Mouse (Mus musculus): ENCODE measurements at regions not wholly inside any gene's neighbourhood (a gene's known extent, or its start where the extent isn't known, plus 50 kb on each side); places are given as distances from the start of the nearest gene placed in this dataset.

GRCm38 (mm10) chr4:9107295-9107694 is 868.5 kb upstream of the Car8 start:
- WGBS, result 84% methylated on average over 14 of the region's 14 CpGs
- Histone ChIP-seq H3K9ac (replicated peaks) (no peak overlapping the region), H3K4me2 (no peak overlapping the region), H3K27ac (no peak overlapping the region), H3K4me3 (replicated peaks) (no peak overlapping the region), H3K36me3 (no peaks in the 10 kb centered on the region), H3K9me3 (peaks cover 7% of the 10 kb centered on the region), H3K27me3 (peaks cover 5% of the 10 kb centered on the region; the same call in 1 of the 2 replicates), H3K4me1 (replicated peaks) (no peaks in the 10 kb centered on the region)
- no peak for ATAC-seq (ENCODE audit: insufficient number of reproducible peaks, insufficient read depth, low FRiP score, low TSS enrichment, low read depth)

- Histone ChIP-seq H3K4me2 (no peak overlapping the region), H3K27ac (no peak overlapping the region), H3K36me3 (no peaks in the 10 kb centered on the region), H3K4me1 (replicated peaks) (no peaks in the 10 kb centered on the region), H3K27me3 (peaks cover 5% of the 10 kb centered on the region; the same call in 1 of the 2 replicates), H3K9me3 (peaks cover 7% of the 10 kb centered on the region), H3K4me3 (replicated peaks) (no peak overlapping the region), H3K9ac (replicated peaks) (no peak overlapping the region)
- 85% methylated on average over 9 of the region's 9 CpGs for WGBS
- ATAC-seq (ENCODE audit: insufficient number of reproducible peaks, insufficient read depth, low FRiP score, low TSS enrichment, low read depth), result no peak
Measured at GRCm38 (mm10) chr4:9106778-9107177, 867.9 kb upstream of the Car8 start.

GRCm38 (mm10) chr4:9104657-9105056 is 865.8 kb upstream of the Car8 start:
- 41% methylated on average over 6 of the region's 6 CpGs for WGBS
- Histone ChIP-seq H3K9me3 (peaks cover 7% of the 10 kb centered on the region), H3K27me3 (peaks cover 6% of the 10 kb centered on the region; the same call in 1 of the 2 replicates), H3K4me2 (no peak overlapping the region), H3K4me1 (replicated peaks) (no peaks in the 10 kb centered on the region), H3K4me3 (replicated peaks) (no peak overlapping the region), H3K9ac (replicated peaks) (no peak overlapping the region), H3K27ac (no peak overlapping the region), H3K36me3 (no peaks in the 10 kb centered on the region)
- ATAC-seq (ENCODE audit: insufficient number of reproducible peaks, insufficient read depth, low FRiP score, low TSS enrichment, low read depth), result no peak

- Histone ChIP-seq H3K9me3 (peaks cover 7% of the 10 kb centered on the region), H3K36me3 (no peaks in the 10 kb centered on the region), H3K4me2 (no peak overlapping the region), H3K27ac (no peak overlapping the region), H3K9ac (replicated peaks) (no peak overlapping the region), H3K4me1 (replicated peaks) (no peaks in the 10 kb centered on the region), H3K27me3 (peaks cover 8% of the 10 kb centered on the region; the same call in 1 of the 2 replicates), H3K4me3 (replicated peaks) (no peak overlapping the region)
- ATAC-seq (ENCODE audit: insufficient number of reproducible peaks, insufficient read depth, low FRiP score, low TSS enrichment, low read depth), result no peak
- 52% methylated on average over 8 of the region's 8 CpGs for WGBS
Measured at GRCm38 (mm10) chr4:9103958-9104357, 865.1 kb upstream of the Car8 start.

- Histone ChIP-seq H3K27me3 (peaks cover 31% of the 10 kb centered on the region), H3K9me3 (no peaks in the 10 kb centered on the region), H3K27ac (no peak overlapping the region), H3K4me2 (peak overlapping the region; percentile 32), H3K4me3 (replicated peaks) (no peak overlapping the region), H3K4me1 (replicated peaks) (peaks cover 15% of the 10 kb centered on the region), H3K9ac (replicated peaks) (no peak overlapping the region), H3K36me3 (no peaks in the 10 kb centered on the region)
- WGBS, result 28% methylated on average over 24 of the region's 24 CpGs
- ATAC-seq (ENCODE audit: insufficient number of reproducible peaks, insufficient read depth, low FRiP score, low TSS enrichment, low read depth), result no peak
Measured at GRCm38 (mm10) chr4:9096809-9097700, 858.2 kb upstream of the Car8 start.

- H3K4me2 ChIP-seq, result no peak overlapping the region
- no peak overlapping the region for H3K4me3 ChIP-seq (replicated peaks)
- H3K4me1 ChIP-seq (replicated peaks), result peaks cover 15% of the 10 kb centered on the region
- H3K27me3 ChIP-seq, result peaks cover 37% of the 10 kb centered on the region
- ATAC-seq (ENCODE audit: insufficient number of reproducible peaks, insufficient read depth, low FRiP score, low TSS enrichment, low read depth), result peak; percentile 66; the same call in 1 of the 2 replicates
- no peaks in the 10 kb centered on the region for H3K36me3 ChIP-seq
- H3K9me3 ChIP-seq, result no peaks in the 10 kb centered on the region
- WGBS, result 70% methylated on average over 2 of the region's 2 CpGs
- H3K9ac ChIP-seq (replicated peaks), result no peak overlapping the region
- no peak overlapping the region for H3K27ac ChIP-seq
Measured at GRCm38 (mm10) chr4:9096274-9096673, 857.4 kb upstream of the Car8 start.

GRCm38 (mm10) chr4:9095646-9096045 is 856.8 kb upstream of the Car8 start:
- Histone ChIP-seq H3K9ac (replicated peaks) (no peak overlapping the region), H3K27me3 (peaks cover 39% of the 10 kb centered on the region), H3K9me3 (no peaks in the 10 kb centered on the region), H3K4me2 (no peak overlapping the region), H3K4me3 (replicated peaks) (no peak overlapping the region), H3K36me3 (no peaks in the 10 kb centered on the region), H3K27ac (no peak overlapping the region), H3K4me1 (replicated peaks) (peaks cover 15% of the 10 kb centered on the region)
- WGBS, result 49% methylated on average over 7 of the region's 7 CpGs
- ATAC-seq (ENCODE audit: insufficient number of reproducible peaks, insufficient read depth, low FRiP score, low TSS enrichment, low read depth), result 0 out of 2 replicates have a peak, but pooled peaks have one; percentile 29

GRCm38 (mm10) chr4:9094522-9094921 is 855.7 kb upstream of the Car8 start:
- no peak overlapping the region for H3K4me3 ChIP-seq (replicated peaks)
- H3K27me3 ChIP-seq, result peaks cover 44% of the 10 kb centered on the region
- H3K4me1 ChIP-seq (replicated peaks), result peaks cover 15% of the 10 kb centered on the region
- H3K27ac ChIP-seq, result no peak overlapping the region
- peak overlapping the region; percentile 22 for H3K4me2 ChIP-seq
- H3K9me3 ChIP-seq, result no peaks in the 10 kb centered on the region
- WGBS, result 11% methylated on average over 10 of the region's 10 CpGs
- H3K36me3 ChIP-seq, result no peaks in the 10 kb centered on the region
- H3K9ac ChIP-seq (replicated peaks), result no peak overlapping the region
- no peak for ATAC-seq (ENCODE audit: insufficient number of reproducible peaks, insufficient read depth, low FRiP score, low TSS enrichment, low read depth)

- ATAC-seq (ENCODE audit: insufficient number of reproducible peaks, insufficient read depth, low FRiP score, low TSS enrichment, low read depth), result no peak
- Histone ChIP-seq H3K4me3 (replicated peaks) (no peak overlapping the region), H3K27ac (no peak overlapping the region), H3K36me3 (no peaks in the 10 kb centered on the region), H3K4me2 (peak overlapping the region; percentile 22; the same call in 1 of the 2 replicates), H3K9ac (replicated peaks) (no peak overlapping the region), H3K9me3 (no peaks in the 10 kb centered on the region), H3K27me3 (peaks cover 44% of the 10 kb centered on the region), H3K4me1 (replicated peaks) (peaks cover 15% of the 10 kb centered on the region)
- 66% methylated on average over 6 of the region's 6 CpGs for WGBS
Measured at GRCm38 (mm10) chr4:9094076-9094475, 855.2 kb upstream of the Car8 start.

GRCm38 (mm10) chr4:9083526-9083925 is 844.7 kb upstream of the Car8 start:
- Histone ChIP-seq H3K36me3 (no peaks in the 10 kb centered on the region), H3K27ac (no peak overlapping the region), H3K4me3 (replicated peaks) (no peak overlapping the region), H3K27me3 (peaks cover 47% of the 10 kb centered on the region; the same call in 1 of the 2 replicates), H3K4me1 (replicated peaks) (peaks cover 34% of the 10 kb centered on the region), H3K9ac (replicated peaks) (no peak overlapping the region), H3K9me3 (no peaks in the 10 kb centered on the region), H3K4me2 (0 out of 2 replicates have a peak overlapping the region, but pooled peaks have one; percentile 1)
- no peak for ATAC-seq (ENCODE audit: insufficient number of reproducible peaks, insufficient read depth, low FRiP score, low TSS enrichment, low read depth)
- WGBS, result 52% methylated on average over 13 of the region's 13 CpGs

- Histone ChIP-seq H3K9ac (replicated peaks) (no peak overlapping the region), H3K36me3 (no peaks in the 10 kb centered on the region), H3K27me3 (peaks cover 45% of the 10 kb centered on the region; the same call in 1 of the 2 replicates), H3K9me3 (no peaks in the 10 kb centered on the region), H3K4me2 (peak overlapping the region; percentile 30), H3K4me3 (replicated peaks) (no peak overlapping the region), H3K4me1 (replicated peaks) (peaks cover 34% of the 10 kb centered on the region), H3K27ac (peak overlapping the region; percentile 42; the same call in 1 of the 2 replicates)
- ATAC-seq (ENCODE audit: insufficient number of reproducible peaks, insufficient read depth, low FRiP score, low TSS enrichment, low read depth), result peak; percentile 47; the same call in 1 of the 2 replicates
- WGBS, result 26% methylated on average over 14 of the region's 14 CpGs
Measured at GRCm38 (mm10) chr4:9081701-9082562, 843.1 kb upstream of the Car8 start.
